Mouse (Mus musculus) ES-Bruce4 (cell line): Measurements from ENCODE around the gene Lrp6.

Experiments
- CTCF ChIP-seq: IDR thresholded peaks from one replicate; pipeline ENCODE4 v1.8.1; 2011; ENCODE audit warnings: low read depth, low read length
- EP300 ChIP-seq: IDR thresholded peaks from 2 replicates; pipeline ENCODE4 v1.6.1; 2011; ENCODE audit warnings: low read depth, low read length; ENCODE audit not compliant: insufficient read depth
- POLR2A ChIP-seq: IDR thresholded peaks from one replicate; pipeline ENCODE4 v1.8.1; 2011; ENCODE audit warnings: low read length; ENCODE audit not compliant: insufficient read depth

GRCm38 (mm10) chr6:134557043-134557442, 9.7 kb downstream of the Lrp6 start:
- no peak for TF ChIP-seq CTCF
- TF ChIP-seq POLR2A: no peak
- no peak for TF ChIP-seq EP300
